Mouse (Mus musculus): ENCODE results near the gene Rnf151. TPM values are rescaled to one million over a fixed set of nuclear protein-coding genes. Genes with fewer than 3 reads are reported as not detected.

The Rnf151 gene
- polyA plus RNA-seq, 1 experiment from 2014 or later = 0.25 TPM

DNA sequence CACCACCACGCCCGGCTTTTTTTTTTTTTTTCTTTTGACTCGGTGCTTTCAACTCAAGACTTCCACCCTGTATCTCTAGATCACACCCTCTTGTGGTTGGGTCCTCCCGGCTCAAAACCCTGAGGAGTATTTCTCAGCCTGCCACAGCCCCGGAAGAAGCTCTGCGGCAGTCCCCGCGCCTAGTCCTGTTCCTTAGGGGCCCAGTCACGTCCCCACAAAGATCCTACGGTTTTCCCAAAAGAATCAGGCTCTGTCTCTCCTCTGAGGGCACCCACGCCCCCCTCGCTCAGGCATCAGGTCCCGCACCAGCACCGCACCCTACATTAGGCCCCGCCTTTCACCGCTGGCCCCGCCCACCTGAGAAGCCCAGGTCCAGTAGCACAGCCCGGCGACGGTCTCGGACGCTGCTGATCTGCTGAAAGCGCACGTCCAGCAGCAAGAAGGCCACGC, 30.7 kb downstream of the Rnf151 start:
- peaks cover 21% of the 10 kb centered on the region for H3K4me1 ChIP-seq (replicated peaks; ENCODE audit: control insufficient read depth, insufficient read depth, low read length)
- no peaks in the 10 kb centered on the region for H3K9me3 ChIP-seq (ENCODE audit: control insufficient read depth, low read length)
- H3K4me3 ChIP-seq (ENCODE audit: low read depth, low read length) = peak overlapping the region; percentile 52
- peaks cover 49% of the 10 kb centered on the region for H3K27me3 ChIP-seq (replicated peaks; ENCODE audit: control insufficient read depth, insufficient read depth, low read length)
- peak overlapping the region; percentile 43; the same call in 1 of the 2 replicates for H3K9ac ChIP-seq (ENCODE audit: low read depth, low read length)
- DNase-seq (ENCODE audit: low spot score) = peak; percentile 62
- H3K27ac ChIP-seq (ENCODE audit: low read depth, low read length) = peak overlapping the region; percentile 15; the same call in 1 of the 2 replicates
- under 1% methylated on average over 24 of the region's 25 CpGs for WGBS
- peak overlapping the region; percentile 82 for H3K4me2 ChIP-seq
- peak; percentile 70 for ATAC-seq (replicated peaks; ENCODE audit: low FRiP score)
- no peaks in the 10 kb centered on the region for H3K36me3 ChIP-seq (ENCODE audit: control insufficient read depth, insufficient read depth, low read length)

DNA sequence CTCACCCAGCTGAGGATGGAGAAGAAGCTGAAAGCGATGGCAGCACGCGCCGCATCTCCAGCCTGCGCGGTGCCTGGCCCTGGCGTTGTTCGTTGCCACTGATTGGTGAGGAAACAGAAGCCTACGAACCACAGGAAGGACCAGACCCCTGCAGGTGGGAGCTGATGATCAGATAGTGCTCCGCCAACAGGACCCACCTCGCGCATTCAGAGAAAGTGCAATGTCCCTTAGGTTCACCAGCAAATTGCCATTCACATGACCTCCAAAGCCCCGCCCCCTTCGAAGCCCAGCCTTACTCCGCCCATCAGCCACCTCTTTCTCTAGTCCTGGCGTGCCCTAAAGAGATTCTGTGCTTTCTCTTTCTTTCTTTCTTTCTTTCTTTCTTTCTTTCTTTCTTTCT, 31.3 kb downstream of the Rnf151 start:
- no peaks in the 10 kb centered on the region for H3K9me3 ChIP-seq (ENCODE audit: control insufficient read depth, low read length)
- peaks cover 3% of the 10 kb centered on the region; the same call in 1 of the 2 replicates for H3K36me3 ChIP-seq (ENCODE audit: control insufficient read depth, insufficient read depth, low read length)
- H3K4me1 ChIP-seq (replicated peaks; ENCODE audit: control insufficient read depth, insufficient read depth, low read length) = peaks cover 21% of the 10 kb centered on the region
- H3K4me3 ChIP-seq (ENCODE audit: low read depth, low read length) = no peak overlapping the region
- 32% methylated on average over 16 of the region's 16 CpGs for WGBS
- H3K27ac ChIP-seq (ENCODE audit: low read depth, low read length) = no peak overlapping the region
- no peak overlapping the region for H3K9ac ChIP-seq (ENCODE audit: low read depth, low read length)
- no peak for DNase-seq (ENCODE audit: low spot score)
- ATAC-seq (replicated peaks; ENCODE audit: low FRiP score) = no peak
- H3K4me2 ChIP-seq = peak overlapping the region; percentile 41
- peaks cover 49% of the 10 kb centered on the region for H3K27me3 ChIP-seq (replicated peaks; ENCODE audit: control insufficient read depth, insufficient read depth, low read length)

DNA sequence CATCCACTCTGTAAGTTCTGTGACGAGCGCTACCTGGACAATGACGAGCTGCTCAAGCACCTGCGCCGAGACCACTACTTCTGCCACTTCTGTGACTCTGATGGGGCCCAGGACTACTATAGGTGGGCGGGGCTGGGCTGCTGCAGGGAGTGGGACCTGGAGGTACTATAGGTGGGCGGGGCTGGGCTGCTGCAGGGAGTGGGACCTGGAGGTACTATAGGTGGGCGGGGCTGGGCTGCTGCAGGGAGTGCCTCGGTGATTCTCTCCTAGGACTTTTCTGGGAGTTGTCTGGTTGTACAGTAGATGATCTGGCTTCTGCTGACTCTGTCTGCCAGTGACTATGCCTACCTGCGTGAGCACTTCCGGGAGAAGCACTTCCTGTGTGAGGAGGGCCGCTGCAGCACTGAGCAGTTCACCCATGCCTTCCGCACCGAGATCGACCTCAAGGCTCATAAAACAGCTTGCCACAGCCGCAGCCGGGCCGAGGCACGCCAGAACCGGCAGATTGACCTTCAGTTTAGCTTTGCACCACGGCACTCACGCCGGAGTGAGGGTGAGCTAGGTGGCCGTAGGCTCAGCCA, 40.3 kb downstream of the Rnf151 start:
- H3K4me2 ChIP-seq = no peak overlapping the region
- no peaks in the 10 kb centered on the region for H3K27me3 ChIP-seq (replicated peaks; ENCODE audit: control insufficient read depth, insufficient read depth, low read length)
- no peaks in the 10 kb centered on the region for H3K9me3 ChIP-seq (ENCODE audit: control insufficient read depth, low read length)
- H3K4me3 ChIP-seq (ENCODE audit: low read depth, low read length) = no peak overlapping the region
- no peak overlapping the region for H3K9ac ChIP-seq (ENCODE audit: low read depth, low read length)
- ATAC-seq (replicated peaks; ENCODE audit: low FRiP score) (peak; percentile 41; the same call in 1 of the 2 replicates), DNase-seq (ENCODE audit: low spot score) (no peak)
- peaks cover 47% of the 10 kb centered on the region for H3K36me3 ChIP-seq (ENCODE audit: control insufficient read depth, insufficient read depth, low read length)
- no peak overlapping the region for H3K27ac ChIP-seq (ENCODE audit: low read depth, low read length)
- 88% methylated on average over 24 of the region's 24 CpGs for WGBS
- peaks cover 17% of the 10 kb centered on the region for H3K4me1 ChIP-seq (replicated peaks; ENCODE audit: control insufficient read depth, insufficient read depth, low read length)

DNA sequence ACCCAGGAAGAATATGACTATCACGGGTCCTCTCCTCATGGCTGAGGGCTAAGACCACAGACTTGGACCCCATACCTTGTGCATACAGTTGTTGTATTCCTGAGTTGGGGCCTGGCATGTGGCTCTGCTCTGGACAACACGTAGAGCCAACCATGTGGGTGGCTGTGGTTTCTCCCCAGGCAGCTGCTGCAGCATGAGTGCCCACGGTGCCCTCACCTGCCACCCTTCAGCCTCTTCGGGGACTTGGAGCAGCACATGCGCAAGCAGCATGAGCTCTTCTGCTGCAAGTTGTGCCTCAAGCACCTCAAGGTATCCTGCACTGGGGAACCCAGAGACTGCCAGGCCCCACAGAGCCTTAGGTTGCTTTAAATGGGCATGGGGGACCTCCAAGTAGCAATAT, 41.0 kb downstream of the Rnf151 start:
- ATAC-seq (replicated peaks; ENCODE audit: low FRiP score) (no peak), DNase-seq (ENCODE audit: low spot score) (no peak)
- no peak overlapping the region for H3K4me2 ChIP-seq
- H3K36me3 ChIP-seq (ENCODE audit: control insufficient read depth, insufficient read depth, low read length) = peaks cover 45% of the 10 kb centered on the region
- H3K4me1 ChIP-seq (replicated peaks; ENCODE audit: control insufficient read depth, insufficient read depth, low read length) = peaks cover 24% of the 10 kb centered on the region
- no peaks in the 10 kb centered on the region for H3K9me3 ChIP-seq (ENCODE audit: control insufficient read depth, low read length)
- H3K27ac ChIP-seq (ENCODE audit: low read depth, low read length) = no peak overlapping the region
- no peak overlapping the region for H3K4me3 ChIP-seq (ENCODE audit: low read depth, low read length)
- no peak overlapping the region for H3K9ac ChIP-seq (ENCODE audit: low read depth, low read length)
- 97% methylated on average over 5 of the region's 5 CpGs for WGBS
- no peaks in the 10 kb centered on the region for H3K27me3 ChIP-seq (replicated peaks; ENCODE audit: control insufficient read depth, insufficient read depth, low read length)

DNA sequence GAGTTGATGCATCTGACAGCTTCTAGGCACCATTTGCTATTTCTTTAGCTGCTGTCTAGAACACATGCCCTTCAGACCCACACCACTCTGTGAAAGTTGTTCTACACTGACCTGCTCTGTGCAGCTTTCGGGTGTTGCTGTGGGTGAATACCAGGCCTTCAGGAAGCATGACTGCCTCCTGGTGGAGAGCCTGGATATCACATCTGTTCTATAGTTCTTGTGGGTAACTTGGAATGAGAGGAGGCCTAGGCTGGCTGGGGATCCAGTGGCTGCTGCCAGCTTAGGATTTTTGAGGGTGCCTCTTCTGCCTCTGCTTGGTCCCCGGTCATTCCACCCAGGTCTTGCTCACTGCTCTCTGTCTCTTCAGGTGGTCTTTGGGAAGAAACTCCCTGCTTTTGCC, 41.7 kb downstream of the Rnf151 start:
- H3K36me3 ChIP-seq (ENCODE audit: control insufficient read depth, insufficient read depth, low read length) = peaks cover 40% of the 10 kb centered on the region
- 75% methylated on average over 2 of the region's 2 CpGs for WGBS
- no peak overlapping the region for H3K4me2 ChIP-seq
- no peaks in the 10 kb centered on the region for H3K27me3 ChIP-seq (replicated peaks; ENCODE audit: control insufficient read depth, insufficient read depth, low read length)
- H3K27ac ChIP-seq (ENCODE audit: low read depth, low read length) = no peak overlapping the region
- H3K4me1 ChIP-seq (replicated peaks; ENCODE audit: control insufficient read depth, insufficient read depth, low read length) = peaks cover 31% of the 10 kb centered on the region
- no peak overlapping the region for H3K9ac ChIP-seq (ENCODE audit: low read depth, low read length)
- no peaks in the 10 kb centered on the region for H3K9me3 ChIP-seq (ENCODE audit: control insufficient read depth, low read length)
- DNase-seq (ENCODE audit: low spot score) (no peak), ATAC-seq (replicated peaks; ENCODE audit: low FRiP score) (peak; percentile 27; the same call in 1 of the 2 replicates)
- H3K4me3 ChIP-seq (ENCODE audit: low read depth, low read length) = no peak overlapping the region

DNA sequence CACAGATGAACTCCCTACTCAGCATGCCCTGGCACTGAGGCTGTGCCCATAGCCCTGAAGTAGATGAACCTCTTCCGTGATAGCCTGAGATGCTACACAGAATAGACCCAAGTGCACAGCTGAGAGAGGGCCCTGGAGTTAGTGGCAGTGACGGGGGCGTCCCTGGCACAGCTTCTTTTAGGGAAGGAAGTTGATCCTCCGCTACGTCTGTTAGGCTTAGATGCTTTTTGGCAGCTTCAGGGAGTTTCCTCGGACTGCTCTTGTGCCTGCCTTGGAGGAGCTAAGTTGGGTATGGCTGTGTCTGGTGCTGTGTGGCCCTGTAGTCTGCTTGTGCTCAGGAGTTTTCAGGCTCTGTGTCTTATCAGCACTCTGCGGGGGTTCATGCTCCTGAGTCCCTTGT, 43.6 kb downstream of the Rnf151 start:
- Histone ChIP-seq H3K4me1 (replicated peaks; ENCODE audit: control insufficient read depth, insufficient read depth, low read length) (peaks cover 40% of the 10 kb centered on the region), H3K4me3 (ENCODE audit: low read depth, low read length) (no peak overlapping the region), H3K9ac (ENCODE audit: low read depth, low read length) (peak overlapping the region; percentile 31; the same call in 1 of the 2 replicates), H3K36me3 (ENCODE audit: control insufficient read depth, insufficient read depth, low read length) (peaks cover 23% of the 10 kb centered on the region), H3K9me3 (ENCODE audit: control insufficient read depth, low read length) (no peaks in the 10 kb centered on the region), H3K27ac (ENCODE audit: low read depth, low read length) (no peak overlapping the region), H3K4me2 (no peak overlapping the region), H3K27me3 (replicated peaks; ENCODE audit: control insufficient read depth, insufficient read depth, low read length) (no peaks in the 10 kb centered on the region)
- no peak for DNase-seq (ENCODE audit: low spot score)
- 69% methylated on average over 7 of the region's 7 CpGs for WGBS
- ATAC-seq (replicated peaks; ENCODE audit: low FRiP score) = no peak

DNA sequence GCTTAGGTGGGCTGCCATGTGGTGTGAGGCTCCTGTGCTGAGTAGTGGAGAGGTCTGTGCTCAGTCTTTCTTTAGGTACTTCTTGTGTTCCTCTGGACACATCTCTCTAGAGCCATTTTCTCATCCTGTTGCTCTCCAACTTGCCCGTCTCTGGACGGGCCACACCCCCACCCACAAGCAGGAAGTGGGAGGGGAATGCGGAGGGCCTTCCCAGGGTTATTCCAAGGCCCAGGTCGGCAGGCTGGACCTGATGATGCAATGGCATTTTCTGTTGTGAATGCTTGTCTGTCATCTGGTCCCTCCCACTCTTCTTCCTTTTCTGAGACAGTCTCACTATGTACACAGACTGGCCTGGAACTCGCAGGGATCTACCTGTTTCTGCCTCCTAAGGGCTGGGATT, 45.7 kb downstream of the Rnf151 start:
- H3K9ac ChIP-seq (ENCODE audit: low read depth, low read length) = no peak overlapping the region
- DNase-seq (ENCODE audit: low spot score) (no peak), ATAC-seq (replicated peaks; ENCODE audit: low FRiP score) (no peak)
- peak overlapping the region; percentile 90 for H3K4me2 ChIP-seq
- WGBS = 17% methylated on average over 5 of the region's 5 CpGs
- H3K36me3 ChIP-seq (ENCODE audit: control insufficient read depth, insufficient read depth, low read length) = peaks cover 4% of the 10 kb centered on the region; the same call in 1 of the 2 replicates
- H3K4me3 ChIP-seq (ENCODE audit: low read depth, low read length) = peak overlapping the region; percentile 18; the same call in 1 of the 2 replicates
- H3K27ac ChIP-seq (ENCODE audit: low read depth, low read length) = peak overlapping the region; percentile 16; the same call in 1 of the 2 replicates
- no peaks in the 10 kb centered on the region for H3K9me3 ChIP-seq (ENCODE audit: control insufficient read depth, low read length)
- H3K4me1 ChIP-seq (replicated peaks; ENCODE audit: control insufficient read depth, insufficient read depth, low read length) = peaks cover 43% of the 10 kb centered on the region
- H3K27me3 ChIP-seq (replicated peaks; ENCODE audit: control insufficient read depth, insufficient read depth, low read length) = no peaks in the 10 kb centered on the region

DNA sequence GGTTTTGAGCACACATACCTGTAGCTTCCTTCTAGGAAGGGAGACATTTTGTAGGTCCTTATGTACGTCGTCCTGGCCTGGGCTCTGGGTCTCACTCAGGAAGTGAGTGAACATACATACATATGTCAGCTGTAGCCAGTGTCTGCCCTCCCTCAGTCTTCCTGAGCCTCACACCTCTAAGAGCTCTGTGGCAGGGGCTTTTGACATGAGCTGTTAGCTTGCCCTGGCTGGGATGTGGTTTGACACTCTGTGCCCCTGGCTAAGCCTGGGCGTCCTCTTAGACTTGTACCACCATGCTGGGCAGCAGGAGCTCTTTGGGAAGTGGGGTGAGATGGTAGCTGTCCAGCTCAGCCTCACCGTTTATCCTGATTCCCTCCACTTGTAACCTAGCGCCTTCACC, 46.5 kb downstream of the Rnf151 start:
- DNase-seq (ENCODE audit: low spot score) = no peak
- Histone ChIP-seq H3K36me3 (ENCODE audit: control insufficient read depth, insufficient read depth, low read length) (no peaks in the 10 kb centered on the region), H3K9me3 (ENCODE audit: control insufficient read depth, low read length) (no peaks in the 10 kb centered on the region), H3K27ac (ENCODE audit: low read depth, low read length) (no peak overlapping the region; the same call in 1 of the 2 replicates), H3K9ac (ENCODE audit: low read depth, low read length) (peak overlapping the region; percentile 98), H3K27me3 (replicated peaks; ENCODE audit: control insufficient read depth, insufficient read depth, low read length) (no peaks in the 10 kb centered on the region), H3K4me1 (replicated peaks; ENCODE audit: control insufficient read depth, insufficient read depth, low read length) (peaks cover 41% of the 10 kb centered on the region), H3K4me3 (ENCODE audit: low read depth, low read length) (peak overlapping the region; percentile 99), H3K4me2 (peak overlapping the region; percentile 90)
- 64% methylated on average over 5 of the region's 5 CpGs for WGBS
- ATAC-seq (replicated peaks; ENCODE audit: low FRiP score) = no peak

DNA sequence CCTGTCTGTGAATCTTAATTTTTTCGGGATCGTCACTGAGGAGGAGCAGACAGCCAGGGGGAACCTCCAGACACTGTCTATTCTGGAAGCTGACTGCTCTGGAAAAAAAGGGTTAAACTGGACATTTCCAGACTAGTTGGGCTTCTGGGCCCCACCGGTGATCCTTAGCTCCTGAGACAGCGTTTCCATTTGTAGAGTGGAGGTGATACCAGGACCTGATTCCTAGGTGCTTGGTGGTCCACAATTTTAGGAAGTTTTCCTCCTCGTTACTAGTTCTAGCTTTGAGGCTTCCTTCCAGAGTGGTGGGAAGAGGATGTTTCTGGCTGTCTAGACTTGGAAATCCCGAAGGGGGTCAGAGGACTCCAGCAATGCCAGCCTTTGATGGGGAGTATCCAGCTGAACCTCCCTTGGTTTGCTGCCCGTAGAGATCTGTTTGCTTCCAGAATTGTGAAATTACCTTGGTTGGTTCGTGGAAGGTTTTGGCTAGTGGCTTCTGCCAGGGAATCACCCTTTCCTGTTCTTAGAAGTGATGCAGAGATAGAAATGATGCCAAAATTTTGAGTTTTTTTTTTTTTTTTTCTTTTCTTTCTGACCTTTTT, 47.5 kb downstream of the Rnf151 start:
- Histone ChIP-seq H3K4me1 (replicated peaks; ENCODE audit: control insufficient read depth, insufficient read depth, low read length) (peaks cover 38% of the 10 kb centered on the region), H3K9me3 (ENCODE audit: control insufficient read depth, low read length) (no peaks in the 10 kb centered on the region), H3K36me3 (ENCODE audit: control insufficient read depth, insufficient read depth, low read length) (no peaks in the 10 kb centered on the region), H3K4me2 (peak overlapping the region; percentile 90), H3K4me3 (ENCODE audit: low read depth, low read length) (peak overlapping the region; percentile 99), H3K27me3 (replicated peaks; ENCODE audit: control insufficient read depth, insufficient read depth, low read length) (no peaks in the 10 kb centered on the region), H3K27ac (ENCODE audit: low read depth, low read length) (peak overlapping the region; percentile 82), H3K9ac (ENCODE audit: low read depth, low read length) (peak overlapping the region; percentile 98)
- DNase-seq (ENCODE audit: low spot score) (no peak), ATAC-seq (replicated peaks; ENCODE audit: low FRiP score) (no peak)
- 6% methylated on average over 8 of the region's 8 CpGs for WGBS
